Mouse (Mus musculus): Measurements from ENCODE around the gene Ephb2.
A peak's percentile ranks its signal among the peaks of the same experiment; 100 is the strongest.

Ephb2 gene

DNA sequence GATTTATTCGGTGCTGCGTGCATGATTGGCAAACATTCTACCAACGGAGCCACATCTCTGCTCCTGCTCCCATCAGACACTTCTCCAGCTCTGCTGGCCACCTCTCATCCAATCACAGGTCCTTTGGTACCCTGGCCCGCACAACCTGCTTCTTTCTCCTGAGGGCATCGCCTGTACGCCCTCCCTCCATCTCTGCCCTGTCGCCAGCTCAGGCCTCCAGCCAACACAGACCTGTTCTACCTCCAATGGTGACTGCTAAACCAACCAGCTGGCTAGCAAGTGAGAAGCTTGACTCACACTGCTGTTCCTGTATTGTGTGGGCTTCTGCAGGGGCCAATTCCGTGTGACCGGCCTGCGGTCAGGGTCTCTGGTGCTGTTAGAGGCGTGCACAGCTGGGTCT, 134.6 kb downstream of the Ephb2 start:
- DNase-seq (ENCODE audit: low spot score), result no peak

GRCm38 (mm10) chr4:136699084-136699450, 136.7 kb downstream of the Ephb2 start:
- no peak for DNase-seq (ENCODE audit: low spot score)

DNA sequence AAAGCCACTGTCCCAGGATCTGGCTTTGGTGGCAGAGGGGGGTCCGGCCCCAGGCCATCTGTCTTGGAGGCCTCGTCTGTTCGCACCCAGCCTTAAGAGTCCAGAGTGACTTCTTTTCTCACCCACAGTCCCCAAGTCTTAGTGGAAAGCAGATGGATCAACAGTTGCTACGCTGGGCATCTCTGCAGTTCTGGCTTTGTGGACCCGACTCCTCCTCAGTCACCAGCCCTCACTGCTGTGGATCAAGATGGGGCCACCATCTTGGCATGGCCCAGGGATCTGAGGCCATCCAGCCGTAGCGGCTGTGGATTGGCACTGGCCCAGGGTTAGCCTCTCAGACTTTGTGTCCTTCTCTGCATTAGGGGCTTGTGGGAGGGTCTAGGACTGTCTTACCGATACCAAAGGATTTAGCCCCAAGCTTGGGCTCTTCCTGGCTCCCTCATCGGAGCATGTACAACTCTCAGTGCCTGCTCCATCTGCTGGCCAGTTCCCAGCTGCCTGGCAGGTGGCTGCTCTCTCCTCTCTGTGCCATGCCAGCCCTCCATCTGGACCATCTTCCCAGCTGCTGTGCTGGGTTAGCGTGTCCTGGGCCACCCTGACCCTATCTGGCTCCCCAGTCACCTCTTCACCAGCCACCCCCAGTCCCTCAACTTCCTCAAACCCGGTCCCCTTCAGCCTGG, 137.2 kb downstream of the Ephb2 start:
- no peak for DNase-seq (ENCODE audit: low spot score)

GRCm38 (mm10) chr4:136697325-136697724, 138.5 kb downstream of the Ephb2 start:
- DNase-seq (ENCODE audit: low spot score), result no peak

GRCm38 (mm10) chr4:136696381-136696925, 139.3 kb downstream of the Ephb2 start:
- DNase-seq (ENCODE audit: low spot score), result no peak

DNA sequence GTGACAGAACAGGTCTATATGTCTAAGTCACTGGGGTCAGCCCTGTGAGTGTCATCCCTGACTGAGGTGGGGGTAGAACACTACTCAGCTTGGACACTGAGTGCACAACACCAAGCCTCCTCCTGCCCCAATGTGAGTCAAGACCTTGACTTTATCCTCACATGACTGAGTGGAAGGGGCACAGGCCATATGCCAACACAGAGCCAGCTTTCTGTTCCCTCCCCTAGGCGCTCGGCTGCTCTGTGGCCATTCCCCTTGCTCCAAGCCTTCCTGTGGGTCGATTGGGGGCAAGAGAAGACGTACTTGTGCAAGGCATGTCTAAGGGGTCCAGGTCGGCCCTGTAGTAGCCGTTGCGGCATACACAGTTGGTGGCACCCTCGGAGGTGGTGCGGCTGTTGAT, 140.1 kb downstream of the Ephb2 start:
- no peak for DNase-seq (ENCODE audit: low spot score)

DNA sequence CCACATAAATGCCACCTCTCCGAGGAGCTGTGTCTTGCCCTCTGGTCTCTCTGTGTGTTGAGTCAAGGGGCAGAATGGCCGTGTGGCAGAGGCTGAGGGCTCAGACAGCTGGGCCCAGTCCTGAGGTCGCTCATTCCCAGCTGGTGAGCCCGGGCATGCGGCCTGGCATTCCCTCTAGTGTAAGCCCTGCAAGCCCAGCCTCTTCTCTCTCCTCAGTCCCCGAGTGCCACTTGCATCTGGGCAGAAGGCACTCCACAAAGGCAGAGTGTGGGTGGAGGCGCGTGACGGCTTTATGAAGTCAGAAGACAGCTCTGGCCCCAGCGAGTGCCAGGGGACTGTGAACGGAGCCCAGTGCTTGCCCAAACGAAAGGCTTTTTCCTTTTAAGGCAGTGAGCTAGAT, 145.8 kb downstream of the Ephb2 start:
- DNase-seq (ENCODE audit: low spot score), result no peak

- DNase-seq (ENCODE audit: low spot score), result no peak
These were observed 147.7 kb downstream of the Ephb2 start for GRCm38 (mm10) chr4:136688113-136688512.

GRCm38 (mm10) chr4:136685431-136685869, 150.3 kb downstream of the Ephb2 start:
- no peak for DNase-seq (ENCODE audit: low spot score)

GRCm38 (mm10) chr4:136684485-136684884, 151.3 kb downstream of the Ephb2 start:
- DNase-seq (ENCODE audit: low spot score), result no peak

- no peak for DNase-seq (ENCODE audit: low spot score)
These were observed 155.1 kb downstream of the Ephb2 start for GRCm38 (mm10) chr4:136680641-136681040.

- no peak for DNase-seq (ENCODE audit: low spot score)
These were observed 156.6 kb downstream of the Ephb2 start for GRCm38 (mm10) chr4:136679221-136679620.

GRCm38 (mm10) chr4:136678480-136678879, 157.3 kb downstream of the Ephb2 start:
- peak; percentile 70 for DNase-seq (ENCODE audit: low spot score)

- DNase-seq (ENCODE audit: low spot score), result no peak
These were observed 160.3 kb downstream of the Ephb2 start for GRCm38 (mm10) chr4:136675439-136675838.

DNA sequence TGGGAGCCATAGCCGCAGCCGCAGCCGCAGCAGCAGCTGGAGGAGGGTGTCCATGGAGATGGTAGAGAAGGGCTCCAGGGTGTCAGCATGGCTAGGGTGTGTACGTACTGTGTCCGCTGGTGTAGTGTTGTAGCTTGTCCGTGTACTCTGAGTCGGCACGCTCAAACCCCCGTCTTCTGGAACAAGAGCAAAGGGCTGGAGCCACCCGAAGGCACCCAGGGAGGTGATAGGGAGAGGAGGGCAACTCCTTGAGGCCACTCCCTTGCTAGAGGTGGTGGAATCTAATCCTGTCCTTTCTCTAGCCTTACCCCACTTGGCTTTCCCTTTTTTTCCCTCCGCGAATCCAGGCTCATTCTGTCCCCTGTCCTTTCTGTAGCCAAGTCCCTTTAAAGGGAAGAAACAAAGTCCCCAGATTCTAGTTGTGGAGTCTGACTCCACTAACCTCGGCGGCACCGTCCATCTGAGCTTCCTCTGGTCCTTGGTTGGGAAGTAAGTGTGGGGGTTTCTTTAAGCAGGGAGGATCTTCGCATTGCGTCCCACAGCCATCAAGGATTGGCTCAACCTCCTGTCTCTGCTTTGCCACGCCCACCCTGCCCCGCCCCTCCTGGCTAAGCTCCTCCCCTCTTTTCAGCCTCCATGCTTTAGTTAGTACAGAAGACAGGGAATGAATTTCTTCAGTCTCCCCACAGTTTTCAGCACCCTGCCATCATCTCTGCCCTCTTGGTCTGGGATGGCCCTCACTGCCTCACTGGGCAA, 163.3 kb downstream of the Ephb2 start:
- DNase-seq (ENCODE audit: low spot score), result no peak

DNA sequence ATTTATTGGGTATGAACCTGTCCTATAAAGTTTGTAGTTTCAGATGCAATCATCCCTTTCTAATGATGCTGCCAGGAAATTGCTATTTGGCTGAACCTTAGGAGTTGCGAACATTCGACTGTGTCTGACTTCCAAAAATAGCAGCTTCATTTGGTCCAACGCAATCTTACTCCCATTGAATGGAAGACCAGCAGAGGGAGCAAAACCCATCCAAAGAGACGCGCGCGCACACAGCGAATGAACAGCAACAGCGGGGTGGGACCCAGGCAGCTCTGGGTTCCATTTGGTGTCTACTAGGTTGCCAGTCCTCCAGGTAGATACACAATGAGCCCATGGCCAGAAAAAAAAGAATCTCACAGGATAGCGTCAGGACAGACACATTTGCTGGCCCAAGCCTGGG, 168.0 kb downstream of the Ephb2 start:
- no peak for DNase-seq (ENCODE audit: low spot score)

GRCm38 (mm10) chr4:136666002-136666401, 169.8 kb downstream of the Ephb2 start:
- no peak for DNase-seq (ENCODE audit: low spot score)

- DNase-seq (ENCODE audit: low spot score), result no peak
These were observed 170.7 kb downstream of the Ephb2 start for GRCm38 (mm10) chr4:136665068-136665467.

DNA sequence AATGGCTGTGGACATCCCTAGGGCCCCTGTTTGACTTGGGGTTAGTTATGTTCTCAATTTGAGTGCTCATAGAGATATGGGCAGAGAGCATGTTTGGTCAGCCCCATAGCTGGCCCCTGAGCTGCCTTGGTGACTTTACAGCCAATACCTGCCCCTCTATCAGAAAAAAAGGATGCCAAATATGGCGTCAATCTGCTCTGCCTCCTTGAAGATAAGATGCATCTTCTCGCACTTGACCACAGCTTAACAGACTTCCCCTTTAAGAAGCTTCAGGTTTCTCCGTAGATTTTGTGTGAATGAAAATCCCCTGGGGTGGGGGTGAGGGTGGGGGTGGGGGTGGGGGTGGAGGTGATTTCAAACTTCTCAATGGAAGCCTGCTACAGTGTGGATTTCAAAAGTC, 177.9 kb downstream of the Ephb2 start:
- DNase-seq (ENCODE audit: low spot score), result no peak

- DNase-seq (ENCODE audit: low spot score), result no peak
These were observed 182.0 kb downstream of the Ephb2 start for GRCm38 (mm10) chr4:136653692-136654234.

GRCm38 (mm10) chr4:136653019-136653418, 182.8 kb downstream of the Ephb2 start:
- no peak for DNase-seq (ENCODE audit: low spot score)

GRCm38 (mm10) chr4:136652528-136652910, 183.3 kb downstream of the Ephb2 start:
- DNase-seq (ENCODE audit: low spot score), result no peak

GRCm38 (mm10) chr4:136651882-136652527, 183.8 kb downstream of the Ephb2 start:
- no peak for DNase-seq (ENCODE audit: low spot score)

Data from ovary, postnatal 10 days (tissue).